Mouse (Mus musculus) adipocyte (in vitro differentiated cells): ENCODE results near the gene M6pr.

Source experiments
- DNase-seq: peaks from one replicate; pipeline ENCODE4 v3.0.0-alpha.2; 2016; ENCODE audit warnings: low spot score

The M6pr gene

GRCm38 (mm10) chr6:122308505-122309393, at the start of gene M6pr:
Gene M6pr, plus strand, starts transcription at chr6:122308720.
- peak; percentile 100 for DNase-seq

GRCm38 (mm10) chr6:122262543-122262942, 46.0 kb upstream of the M6pr start:
- no peak for DNase-seq

GRCm38 (mm10) chr6:122268561-122268960, 40.0 kb upstream of the M6pr start:
- DNase-seq = peak; percentile 99

GRCm38 (mm10) chr6:122269170-122269569, 39.4 kb upstream of the M6pr start:
- no peak for DNase-seq

GRCm38 (mm10) chr6:122270152-122270551, 38.4 kb upstream of the M6pr start:
- DNase-seq = no peak

GRCm38 (mm10) chr6:122274546-122274945, 34.0 kb upstream of the M6pr start:
- no peak for DNase-seq

- no peak for DNase-seq
Measured at GRCm38 (mm10) chr6:122276565-122276964, 32.0 kb upstream of the M6pr start.

- no peak for DNase-seq
Measured at GRCm38 (mm10) chr6:122282782-122283181, 25.7 kb upstream of the M6pr start, which contains the start of gene Klrg1. Gene Klrg1, minus strand, starts transcription at chr6:122282882.

GRCm38 (mm10) chr6:122283429-122283828, 25.1 kb upstream of the M6pr start:
- no peak for DNase-seq

- no peak for DNase-seq
Measured at GRCm38 (mm10) chr6:122284304-122284703, 24.2 kb upstream of the M6pr start.

GRCm38 (mm10) chr6:122284823-122285222, 23.7 kb upstream of the M6pr start:
- no peak for DNase-seq

- DNase-seq = no peak
Measured at GRCm38 (mm10) chr6:122288263-122288662, 20.3 kb upstream of the M6pr start.

GRCm38 (mm10) chr6:122289313-122289712, 19.2 kb upstream of the M6pr start:
- no peak for DNase-seq

- DNase-seq = no peak
Measured at GRCm38 (mm10) chr6:122290253-122290652, 18.3 kb upstream of the M6pr start.

- no peak for DNase-seq
Measured at GRCm38 (mm10) chr6:122291264-122291663, 17.3 kb upstream of the M6pr start.

- no peak for DNase-seq
Measured at GRCm38 (mm10) chr6:122291735-122292134, 16.8 kb upstream of the M6pr start.

GRCm38 (mm10) chr6:122292184-122292583, 16.3 kb upstream of the M6pr start:
- no peak for DNase-seq

- no peak for DNase-seq
Measured at GRCm38 (mm10) chr6:122293121-122293520, 15.4 kb upstream of the M6pr start.

- DNase-seq = no peak
Measured at GRCm38 (mm10) chr6:122293796-122294195, 14.7 kb upstream of the M6pr start.

- no peak for DNase-seq
Measured at GRCm38 (mm10) chr6:122294290-122294689, 14.2 kb upstream of the M6pr start.

- DNase-seq = no peak
Measured at GRCm38 (mm10) chr6:122295242-122295641, 13.3 kb upstream of the M6pr start.

GRCm38 (mm10) chr6:122296918-122297278, 11.6 kb upstream of the M6pr start:
- no peak for DNase-seq

- no peak for DNase-seq
Measured at GRCm38 (mm10) chr6:122297279-122298222, 11.0 kb upstream of the M6pr start.
